Mouse (Mus musculus) liver, embryonic 14.5 days (tissue): ENCODE measurements around the gene Pigv. TPM values are rescaled to one million over a fixed set of nuclear protein-coding genes. Genes with fewer than 3 reads are reported as not detected.

Experiments
- ATAC-seq: fragments of 200-750 bp; cut with Nextera tagmentation; 2 replicates; pipeline ENCODE4 v1.8.0; 2017; ENCODE audit warnings: moderate number of reproducible peaks, mild to moderate bottlenecking, moderate library complexity; ENCODE audit not compliant: insufficient read depth
- DNase-seq, 3 experiments: peaks; one replicate each; pipeline ENCODE4 v3.0.0-alpha.2; 2012 to 2013; ENCODE audit warnings: low read depth in 3 of 3, low spot score in 3 of 3
- H3K27ac ChIP-seq: fragments of 300-500 bp; sonication (generic); 2 replicates; pipeline ENCODE4 v1.5.1; 2014; ENCODE audit warnings: moderate library complexity, mild to moderate bottlenecking, control low read depth, inconsistent platforms
- H3K27me3 ChIP-seq: fragments of 300-500 bp; sonication (generic); 2 replicates; pipeline ENCODE4 v1.6.1; 2014; ENCODE audit warnings: mild to moderate bottlenecking, low read length, moderate library complexity; ENCODE audit not compliant: control insufficient read depth, insufficient read depth
- H3K36me3 ChIP-seq: fragments of 300-500 bp; sonication (generic); replicated peaks from 2 replicates; pipeline ENCODE4 v1.6.1; 2014; ENCODE audit warnings: low read depth; ENCODE audit not compliant: control insufficient read depth, insufficient read depth
- H3K4me1 ChIP-seq, 2 experiments: fragments of 200-500 bp in 1 of 2; fragments of 300-500 bp in 1 of 2; sonication (generic) in 1 of 2; replicated peaks; 2 replicates each; pipeline ENCODE4 v1.6.1; 2012 to 2014; ENCODE audit warnings: antibody characterized with exemption in 1 of 2, inconsistent platforms in 1 of 2, low read length in 1 of 2; ENCODE audit not compliant: control insufficient read depth in 2 of 2, insufficient read depth in 2 of 2
- H3K4me2 ChIP-seq: fragments of 300-500 bp; sonication (generic); 2 replicates; pipeline ENCODE4 v1.6.1; 2014; ENCODE audit warnings: low read depth, mild to moderate bottlenecking, control low read depth, moderate library complexity
- H3K4me3 ChIP-seq, 2 experiments: fragments of 200-500 bp in 1 of 2; fragments of 300-500 bp in 1 of 2; sonication (generic) in 1 of 2; 2 replicates each; pipeline ENCODE4 v1.5.1; 2012 to 2014; ENCODE audit warnings: low read depth in 2 of 2, low read length in 2 of 2, mild to moderate bottlenecking in 2 of 2, control low read depth in 1 of 2, inconsistent platforms in 1 of 2, moderate library complexity in 1 of 2; ENCODE audit not compliant: insufficient read depth in 1 of 2
- H3K9ac ChIP-seq: fragments of 300-500 bp; sonication (generic); replicated peaks from 2 replicates; pipeline ENCODE4 v1.6.1; 2014; ENCODE audit warnings: mild to moderate bottlenecking, control low read depth, moderate library complexity
- H3K9me3 ChIP-seq: fragments of 300-500 bp; sonication (generic); 2 replicates; pipeline ENCODE4 v1.6.1; 2016; ENCODE audit warnings: low read length, mixed read lengths; ENCODE audit not compliant: control insufficient read depth
- CTCF ChIP-seq: IDR thresholded peaks from 2 replicates; pipeline ENCODE4 v1.5.1; 2016; ENCODE audit warnings: antibody characterized with exemption, low read depth, control low read depth
- EP300 ChIP-seq: IDR thresholded peaks from 2 replicates; pipeline ENCODE4 v1.6.1; 2016; ENCODE audit warnings: antibody characterized with exemption, low read depth
- WGBS: fragments of 180-500 bp; shearing (Covaris S2); extraction: QIAGEN DNeasy Blood & Tissue Kit; methylation state at CpG from one replicate; pipeline ENCODE4 v1.1.7; 2014; ENCODE audit not compliant: insufficient replicate concordance; 5-methylcytosine and 5-hydroxymethylcytosine counted together
- polyA plus RNA-seq, 2 experiments: library from polyadenylated mRNA; depleted of rRNA in 1 of 2; stranded (reverse) in 1 of 2; unstranded in 1 of 2; fragments of >200 nt; fragmentation: Nextera tagmentation in 1 of 2; extraction: Ambion mirVana in 1 of 2; gene quantifications; 2 replicates each; pipeline versions ENCODE4 v1.2.1 to v1.2.3; 2012 to 2014

Pigv gene
- polyA plus RNA-seq, 2 experiments = 3.1 to 3.3 TPM

GRCm38 (mm10) chr4:133709395-133709794 lies 36.9 kb upstream of the Pigv start:
- Histone ChIP-seq H3K4me1 (peaks cover 17 to 41% of the 10 kb centered on the region in 2 experiments), H3K9ac (no peak overlapping the region), H3K4me2 (no peak overlapping the region), H3K36me3 (peaks cover 53% of the 10 kb centered on the region), H3K4me3 (no peak overlapping the region), H3K27me3 (no peaks in the 10 kb centered on the region), H3K27ac (no peak overlapping the region), H3K9me3 (no peaks in the 10 kb centered on the region)
- DNase-seq (no peak), ATAC-seq (no peak)
- no peak for TF ChIP-seq EP300
- whole genome bisulfite sequencing = 65% methylated on average over 2 of the region's 2 CpGs

GRCm38 (mm10) chr4:133707464-133707863 lies 35.0 kb upstream of the Pigv start:
- H3K27ac ChIP-seq = peak overlapping the region; percentile 8; the same call in 1 of the 2 replicates
- no peak overlapping the region; the same call in 1 of the 2 replicates for H3K9ac ChIP-seq
- ATAC-seq = no peak
- WGBS = 10% methylated on average over 1 of the region's 1 CpGs
- TF ChIP-seq CTCF = no peak
- TF ChIP-seq EP300 = no peak
- H3K27me3 ChIP-seq = no peaks in the 10 kb centered on the region
- H3K36me3 ChIP-seq = peaks cover 47% of the 10 kb centered on the region
- peak overlapping the region; percentile 13; the same call in 1 of the 2 replicates for H3K4me2 ChIP-seq
- no peak overlapping the region for H3K4me3 ChIP-seq
- no peaks in the 10 kb centered on the region for H3K9me3 ChIP-seq
- H3K4me1 ChIP-seq = peaks cover 17 to 41% of the 10 kb centered on the region in 2 experiments
- DNase-seq = no peak

GRCm38 (mm10) chr4:133706956-133707355 lies 34.5 kb upstream of the Pigv start:
- Histone ChIP-seq H3K4me3 (no peak overlapping the region), H3K9ac (no peak overlapping the region), H3K4me1 (peaks cover 17 to 41% of the 10 kb centered on the region in 2 experiments), H3K27ac (no peak overlapping the region), H3K9me3 (no peaks in the 10 kb centered on the region), H3K4me2 (peak overlapping the region; percentile 28; the same call in 1 of the 2 replicates), H3K36me3 (peaks cover 48% of the 10 kb centered on the region), H3K27me3 (no peaks in the 10 kb centered on the region)
- TF ChIP-seq EP300 (no peak), CTCF (no peak)
- 20% methylated on average over 8 of the region's 8 CpGs for WGBS
- peak in 2 of 3 experiments; percentile 14 to 19 for DNase-seq
- ATAC-seq = no peak

GRCm38 (mm10) chr4:133705062-133705461 lies 32.6 kb upstream of the Pigv start:
- Histone ChIP-seq H3K4me3 (no peak overlapping the region), H3K4me2 (no peak overlapping the region; the same call in 1 of the 2 replicates), H3K9me3 (no peaks in the 10 kb centered on the region), H3K9ac (no peak overlapping the region), H3K27ac (no peak overlapping the region), H3K36me3 (peaks cover 42% of the 10 kb centered on the region), H3K27me3 (no peaks in the 10 kb centered on the region), H3K4me1 (peaks cover 17 to 41% of the 10 kb centered on the region in 2 experiments)
- ATAC-seq = no peak
- DNase-seq = peak in 1 of 3 experiments; percentile 22
- no peak for TF ChIP-seq CTCF
- TF ChIP-seq EP300 = no peak
- WGBS = 27% methylated on average over 4 of the region's 4 CpGs

- WGBS = 82% methylated on average over 11 of the region's 11 CpGs
- Histone ChIP-seq H3K27me3 (no peaks in the 10 kb centered on the region), H3K9ac (no peak overlapping the region), H3K9me3 (no peaks in the 10 kb centered on the region), H3K4me3 (no peak overlapping the region), H3K36me3 (peaks cover 25% of the 10 kb centered on the region), H3K27ac (no peak overlapping the region), H3K4me1 (peaks cover 8 to 13% of the 10 kb centered on the region in 2 experiments), H3K4me2 (no peak overlapping the region)
- no peak for ATAC-seq
- DNase-seq = no peak
- TF ChIP-seq EP300 = no peak
Measured at GRCm38 (mm10) chr4:133700905-133701368, 28.5 kb upstream of the Pigv start.
